Mouse (Mus musculus): ENCODE measurements around the gene Adamtsl3.
"Not testable (repeated sequence)": the region's sequence is repeated elsewhere in the genome, so short reads cannot be mapped to it uniquely, and the experiment has no call there.

Gene Adamtsl3

DNA sequence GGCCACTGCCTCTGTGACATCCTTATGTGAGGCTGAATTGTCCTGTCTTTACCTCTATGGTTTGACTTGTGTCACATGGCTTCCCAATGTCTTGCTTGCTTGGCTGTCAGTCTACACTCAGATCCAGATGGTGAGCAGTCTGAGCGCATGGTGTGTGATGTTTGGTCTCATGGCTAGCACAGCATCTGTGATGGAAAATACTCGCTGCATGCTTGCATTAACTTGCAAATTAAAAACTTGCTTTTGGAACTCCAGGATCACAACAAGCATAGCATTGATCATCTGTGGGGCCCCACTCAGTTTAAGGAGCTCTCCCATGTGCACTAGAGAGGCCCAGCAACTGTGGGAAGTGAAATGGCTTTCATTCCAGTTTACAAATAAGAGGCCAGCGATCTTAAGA, 29.1 kb downstream of the Adamtsl3 start:
- no peak for DNase-seq

DNA sequence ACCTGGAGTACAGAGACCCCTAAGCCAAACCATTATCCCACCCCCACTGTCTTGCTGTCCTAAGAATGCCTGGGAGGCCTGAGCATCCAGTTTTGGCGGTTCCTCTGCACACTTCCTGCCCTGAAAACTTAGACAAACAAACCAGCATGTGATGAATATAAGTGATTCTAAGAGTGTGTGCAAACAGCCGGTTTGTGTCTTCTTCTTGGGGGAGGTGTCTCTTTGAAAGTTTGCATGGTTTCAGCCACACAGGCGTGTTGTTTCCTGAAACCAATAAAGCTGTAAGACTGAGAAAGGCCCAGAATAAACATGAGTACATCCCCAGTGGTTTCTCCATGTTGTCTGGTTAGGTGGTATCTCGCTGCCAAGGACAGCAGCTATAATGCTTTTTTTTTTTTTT, 30.6 kb downstream of the Adamtsl3 start:
- no peak for DNase-seq

DNA sequence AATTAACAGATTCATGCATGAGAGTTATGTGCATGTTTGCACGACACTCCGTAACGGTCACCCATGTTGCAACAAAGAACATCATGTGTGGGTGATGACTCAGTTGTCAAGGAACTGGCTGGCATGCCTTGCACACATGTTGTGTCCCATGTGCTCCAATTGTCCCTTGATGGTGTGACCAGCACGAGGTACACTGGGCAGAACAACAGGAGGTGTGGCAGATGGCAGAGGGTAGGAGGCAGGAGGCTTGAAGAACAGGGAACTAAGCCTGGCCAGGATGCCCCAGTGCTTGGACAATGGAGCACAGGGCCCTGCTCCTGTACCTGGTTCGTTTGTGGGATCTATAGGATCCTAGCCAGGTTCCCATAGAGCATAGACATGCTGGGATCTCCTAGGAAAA, 31.0 kb downstream of the Adamtsl3 start:
- DNase-seq: no peak

DNA sequence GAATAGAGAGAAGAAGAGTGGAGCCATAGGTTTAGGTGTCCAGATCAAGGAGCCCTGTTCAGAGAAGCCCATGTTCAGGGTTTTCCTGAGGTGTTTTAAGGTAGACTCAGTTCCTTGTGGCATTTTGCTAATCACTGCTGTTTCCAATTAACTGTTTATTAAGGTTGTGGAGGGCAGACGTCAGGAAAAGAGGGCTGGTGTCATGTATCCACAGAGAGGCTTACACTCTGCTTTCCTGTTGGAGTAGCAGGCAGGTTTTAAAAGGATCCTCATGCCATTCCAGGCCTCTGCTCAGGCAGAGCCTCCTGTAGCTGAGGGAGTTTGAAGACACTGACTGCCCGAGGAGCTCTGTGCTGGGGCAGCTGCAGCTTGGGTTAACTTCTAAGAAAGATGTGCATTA, 32.6 kb downstream of the Adamtsl3 start:
- no peak for DNase-seq

DNA sequence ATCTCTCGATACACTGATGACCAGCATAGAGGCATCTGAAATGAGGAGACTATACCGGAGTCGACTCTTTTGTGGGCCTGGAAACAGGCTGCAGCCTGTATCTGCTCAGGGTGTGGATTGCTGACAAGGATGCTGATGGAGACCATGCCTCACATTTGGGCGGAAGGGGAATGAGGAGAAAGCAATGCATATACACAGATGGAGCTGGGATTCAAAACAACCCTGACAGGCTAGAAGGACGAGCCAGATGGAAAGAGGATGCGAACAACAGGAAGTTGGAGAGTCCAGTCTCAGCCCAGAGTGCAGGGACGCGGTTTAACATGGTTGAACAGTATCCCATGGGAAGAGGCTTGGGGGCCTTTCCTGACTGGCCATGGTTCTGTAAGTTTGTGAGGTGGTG, 34.6 kb downstream of the Adamtsl3 start:
- no peak for DNase-seq

DNA sequence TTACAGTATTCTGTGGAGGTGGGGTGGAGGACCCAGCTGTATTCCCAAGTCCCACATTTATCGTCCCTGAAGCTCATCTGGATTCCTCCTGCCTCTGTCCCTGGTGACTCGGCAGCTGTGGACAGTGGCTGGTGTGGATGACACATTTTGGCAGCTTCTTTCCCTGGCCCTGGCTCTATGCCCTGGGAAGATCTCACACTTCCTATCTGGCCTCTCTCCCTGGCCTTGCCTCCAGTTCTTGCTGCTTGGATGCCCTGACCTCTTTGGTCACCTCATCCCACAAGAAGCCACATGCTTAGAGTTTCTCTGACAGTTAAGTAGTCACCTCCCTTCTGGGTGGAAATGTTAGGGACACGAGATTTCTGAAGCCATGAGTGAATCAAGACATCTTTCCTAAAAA, 35.9 kb downstream of the Adamtsl3 start:
- no peak for DNase-seq

DNA sequence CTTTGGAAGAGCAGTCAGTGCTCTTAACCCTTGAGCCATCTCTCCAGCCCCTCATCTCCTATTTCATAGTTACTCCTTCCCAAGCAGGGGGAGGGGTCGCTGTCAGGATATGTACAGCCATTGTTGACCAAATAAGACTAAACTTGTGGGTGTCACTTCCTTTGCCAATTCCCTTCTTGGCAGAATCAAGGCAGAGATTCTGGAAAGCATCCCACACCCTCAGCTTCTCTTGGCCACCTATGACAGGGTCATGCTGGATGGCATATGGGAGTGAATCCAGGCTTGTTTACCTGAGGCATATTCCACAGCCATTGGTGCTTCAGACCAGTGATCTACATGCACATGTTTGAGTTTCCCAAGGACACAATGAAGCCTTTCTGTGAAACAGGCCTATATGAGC, 42.8 kb downstream of the Adamtsl3 start:
- no peak for DNase-seq

DNA sequence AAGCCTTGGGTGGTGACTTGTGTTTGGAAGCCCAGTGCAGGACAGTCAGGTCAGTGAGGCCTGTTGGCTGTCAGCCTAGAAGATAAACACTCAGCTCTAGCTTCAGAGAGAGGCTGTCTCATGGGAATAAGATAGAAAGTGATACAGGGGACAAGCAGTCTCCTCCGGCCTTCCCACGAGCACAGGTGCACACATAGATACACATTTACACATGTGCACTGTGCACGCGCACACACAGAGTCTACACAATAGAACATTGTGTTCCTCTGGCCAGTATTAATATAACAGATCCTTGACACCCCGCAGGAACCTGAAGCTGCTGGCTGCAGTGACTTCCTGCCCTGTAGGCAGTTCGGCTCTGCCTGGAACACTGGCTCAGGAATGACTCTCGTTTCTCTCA, 44.3 kb downstream of the Adamtsl3 start:
- no peak for DNase-seq

DNA sequence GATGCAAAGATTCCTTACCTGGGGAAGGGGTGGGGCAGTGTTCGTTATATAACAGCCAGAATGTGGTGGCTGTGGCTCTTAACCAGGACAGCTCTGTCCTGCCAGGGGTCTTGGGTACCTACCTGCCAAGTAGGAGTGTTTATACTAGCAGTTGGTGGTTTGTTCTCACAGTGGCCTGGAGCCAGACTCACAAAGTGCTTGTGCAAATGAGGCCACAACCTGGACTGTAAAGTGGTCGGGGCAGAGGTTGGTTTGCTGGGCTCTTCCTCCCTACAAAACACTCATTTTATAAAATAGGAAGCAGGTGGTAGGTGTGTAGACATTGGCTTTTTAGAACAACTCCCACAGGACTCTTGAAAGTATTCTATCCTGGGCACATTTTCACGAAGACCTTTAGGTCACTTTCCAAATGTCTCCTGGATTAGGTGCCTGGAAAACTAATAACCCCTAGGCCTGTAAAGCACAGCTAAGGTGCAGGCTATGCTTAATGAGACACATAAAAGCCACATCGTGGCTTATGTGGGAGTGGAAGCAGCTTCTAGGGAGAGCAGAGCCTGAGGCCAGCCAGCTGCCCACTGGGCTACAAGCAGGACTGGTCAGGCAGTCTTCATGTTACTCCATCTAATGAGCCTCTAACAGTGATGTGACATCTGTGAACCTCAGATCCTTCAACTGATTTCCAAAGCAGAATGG, 47.5 kb downstream of the Adamtsl3 start:
- DNase-seq: no peak

DNA sequence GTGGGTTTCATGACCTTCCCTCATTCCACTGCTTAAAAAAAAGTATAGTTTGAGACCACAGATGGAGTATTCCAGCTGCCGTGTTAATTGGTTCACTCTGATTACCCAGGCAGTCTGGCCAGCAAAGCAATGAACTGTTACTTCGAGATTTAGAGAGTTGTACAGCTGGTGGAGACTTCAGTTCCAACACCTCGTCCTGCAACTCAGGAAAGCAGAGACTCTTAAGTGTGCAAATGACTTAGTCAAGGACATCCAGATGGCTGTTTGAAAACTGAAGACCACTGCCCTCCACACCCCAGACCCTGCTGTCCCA, 48.0 kb downstream of the Adamtsl3 start:
- no peak for DNase-seq

DNA sequence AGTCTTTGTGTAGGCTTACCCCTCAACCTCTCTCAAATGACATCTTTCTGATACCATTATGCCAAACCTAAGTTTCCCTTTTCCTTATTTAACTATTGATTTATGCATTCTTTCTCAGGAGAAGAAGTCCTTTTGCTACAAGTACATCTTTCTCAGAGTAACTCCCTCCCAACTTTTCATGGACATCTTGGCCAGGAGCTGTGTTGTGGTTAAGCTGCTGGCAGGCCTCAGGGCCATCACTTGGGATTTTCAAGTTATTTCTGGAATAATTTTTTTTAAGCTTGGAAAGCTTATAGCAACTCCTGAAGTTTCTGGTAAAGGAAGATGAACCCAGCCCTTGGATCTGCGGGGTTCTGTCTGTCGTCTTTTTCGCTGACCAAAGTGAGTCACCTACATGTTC, 51.6 kb downstream of the Adamtsl3 start:
- no peak for DNase-seq

DNA sequence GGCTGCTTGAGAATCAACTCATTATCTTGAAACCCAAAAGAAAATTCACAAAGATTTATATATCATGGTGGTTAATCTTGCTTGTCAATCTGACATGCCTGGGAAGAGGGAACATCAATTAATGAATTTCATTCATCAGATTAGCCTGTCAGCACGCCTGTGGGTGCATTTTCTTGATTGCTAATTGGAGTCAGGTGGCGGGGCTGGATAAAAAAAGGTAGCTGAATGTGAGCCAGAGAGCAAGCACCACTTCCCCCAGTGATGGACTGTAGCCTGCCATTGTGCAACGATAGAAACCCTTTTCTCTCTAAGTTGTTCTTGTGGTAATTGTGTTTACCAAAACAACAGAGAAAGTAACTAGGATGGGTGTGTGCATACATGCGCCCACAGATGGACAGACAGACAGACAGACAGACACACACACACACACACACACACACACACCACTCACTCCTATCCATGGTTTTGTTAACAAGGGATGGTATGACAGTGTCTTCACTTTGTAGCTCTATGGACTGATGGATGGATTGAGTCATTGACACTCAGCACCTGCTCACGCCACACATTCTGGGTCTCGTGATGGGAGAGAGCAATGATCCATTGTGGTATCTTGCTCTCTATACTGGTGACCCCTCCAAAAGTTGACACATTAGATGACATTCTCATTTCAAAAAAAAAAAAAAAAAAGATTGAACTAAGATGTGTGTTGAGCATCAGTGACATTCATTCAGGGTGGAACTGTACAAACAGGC, 59.1 kb downstream of the Adamtsl3 start:
- DNase-seq: no peak

DNA sequence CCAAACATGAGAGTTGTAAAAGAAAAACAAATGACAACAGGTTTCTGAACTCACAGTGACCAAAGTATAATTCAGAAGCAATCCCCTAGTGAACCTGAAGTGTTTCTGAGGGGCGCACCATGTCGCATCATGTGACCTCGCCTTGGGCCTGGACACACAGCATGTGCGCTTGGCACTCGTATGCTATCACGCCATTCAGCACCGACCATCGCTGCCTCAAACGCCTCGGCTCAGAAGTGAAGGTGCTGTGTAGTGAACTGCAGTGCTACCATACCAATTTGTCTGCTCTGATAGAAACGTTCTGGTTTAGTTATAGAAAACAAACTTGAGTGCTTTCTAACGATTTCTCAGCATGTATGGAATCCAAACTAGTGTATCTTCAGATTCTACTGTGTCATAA, 59.7 kb downstream of the Adamtsl3 start:
- DNase-seq: no peak

DNA sequence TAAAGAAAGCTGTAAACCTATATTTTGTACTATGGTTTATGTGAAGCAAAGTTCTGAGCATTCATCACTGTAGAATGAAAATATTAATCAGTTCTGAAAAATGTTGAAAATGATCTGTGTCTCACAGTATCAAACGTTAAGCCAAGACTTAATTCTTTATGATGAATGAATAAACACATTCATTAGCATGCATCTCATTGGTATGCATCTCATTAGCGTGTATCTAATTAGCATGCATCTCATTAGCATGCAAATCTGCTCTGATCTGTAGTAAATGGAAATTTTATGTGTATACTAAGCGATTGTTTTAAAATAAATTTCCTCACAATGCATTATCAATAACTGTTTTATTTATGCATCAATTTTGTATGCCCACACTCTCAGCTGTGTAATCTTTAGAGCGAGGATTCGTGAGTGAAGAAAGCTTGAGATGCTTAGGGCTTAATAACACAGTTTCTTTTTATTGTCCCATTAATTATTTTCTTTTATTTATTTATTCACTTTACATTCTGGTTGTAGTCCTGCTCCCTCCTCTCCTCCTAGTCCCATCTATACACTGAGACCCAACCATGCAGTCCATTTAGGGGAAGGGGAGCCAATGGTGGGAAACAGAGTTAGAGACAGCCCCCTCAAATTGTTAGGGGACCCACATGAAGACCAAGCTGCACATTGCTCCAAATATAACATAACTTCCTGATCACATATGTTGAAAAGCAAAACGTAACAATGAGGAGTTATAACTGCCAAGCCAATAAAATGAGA, 60.4 kb downstream of the Adamtsl3 start:
- DNase-seq: no peak

DNA sequence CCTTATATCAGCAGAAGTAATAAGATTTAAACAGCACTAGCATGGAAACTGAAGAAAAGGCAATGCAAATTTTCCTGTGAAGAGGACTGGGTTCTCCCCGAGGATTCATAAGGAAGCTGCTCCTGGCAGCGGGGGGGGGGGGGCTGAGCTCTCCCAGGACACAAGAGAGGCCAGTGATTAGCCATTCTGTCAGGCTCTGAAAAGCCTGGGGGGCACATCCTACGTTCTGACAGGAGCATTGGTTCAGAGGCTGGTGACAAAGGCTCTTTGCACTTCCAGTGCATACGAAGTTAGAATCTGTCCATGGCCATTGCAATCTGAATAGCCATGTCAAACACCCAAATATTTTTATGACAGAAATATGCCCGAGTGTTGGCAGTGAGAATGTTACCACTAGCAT, 61.4 kb downstream of the Adamtsl3 start:
- DNase-seq: no peak

DNA sequence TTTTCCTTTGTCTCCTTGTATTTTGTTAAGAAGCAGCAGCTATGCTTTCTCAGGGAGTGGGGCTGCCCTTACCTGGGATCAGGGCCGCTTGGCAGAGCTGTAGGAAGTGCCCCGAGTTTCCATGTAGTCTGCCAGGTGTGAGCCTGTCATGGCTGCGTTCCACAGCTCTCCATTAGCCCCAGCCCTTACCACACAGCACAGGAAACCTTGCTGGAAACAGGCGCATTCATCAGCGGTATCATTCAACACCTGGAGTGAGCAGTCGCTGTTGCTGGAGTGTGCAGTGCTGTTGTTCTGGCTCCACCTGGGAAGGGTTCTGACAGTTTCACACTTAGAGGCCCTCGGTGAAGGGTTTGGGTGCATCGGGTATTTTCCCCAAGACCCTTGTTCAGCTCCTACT, 62.1 kb downstream of the Adamtsl3 start:
- DNase-seq: no peak

DNA sequence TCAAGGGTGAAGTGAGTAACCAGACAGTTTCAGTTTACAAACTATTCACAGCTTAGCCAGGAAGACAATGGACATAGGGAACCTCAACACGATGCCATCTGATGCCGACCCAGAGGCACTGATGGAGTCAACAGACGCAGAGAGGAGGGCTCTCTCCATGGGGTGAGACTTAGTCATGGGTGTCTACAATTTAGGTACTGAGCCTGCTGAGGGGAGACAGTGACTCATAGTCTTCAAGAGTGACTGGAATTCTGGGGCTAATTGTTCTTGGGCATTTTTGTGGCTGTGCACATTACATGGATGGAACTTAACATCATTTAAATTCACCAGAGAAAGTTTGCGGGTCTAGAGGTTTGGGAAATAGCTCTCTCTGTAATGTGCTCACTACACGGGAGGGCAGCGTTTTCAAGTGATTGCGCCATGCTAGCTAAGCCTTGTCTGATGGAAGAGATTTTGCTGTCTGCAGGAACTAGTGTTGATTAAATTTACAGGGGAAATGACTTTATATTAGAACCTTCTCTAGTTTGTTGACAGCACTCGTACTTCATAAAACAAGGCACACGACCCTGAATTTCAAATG, 70.1 kb downstream of the Adamtsl3 start:
- no peak for DNase-seq

DNA sequence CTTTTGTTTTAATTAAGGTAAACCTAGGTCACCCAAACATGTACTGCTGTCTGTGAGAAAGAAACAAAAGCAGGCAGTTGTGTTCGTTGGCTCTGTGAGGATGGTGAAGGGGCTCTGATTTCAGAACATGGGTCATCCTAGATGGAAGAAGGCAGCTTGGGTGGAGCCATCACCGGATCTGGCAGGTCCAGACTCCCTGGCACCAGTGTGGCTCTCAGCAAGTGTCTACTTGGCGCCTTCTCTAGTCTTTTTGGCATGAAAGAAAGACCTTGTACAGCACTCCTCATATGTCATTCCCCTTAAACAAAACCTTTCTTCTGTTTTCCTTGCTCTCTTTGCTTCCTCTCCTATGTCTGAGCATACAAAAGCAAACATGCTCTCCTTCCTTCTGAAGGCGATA, 75.5 kb downstream of the Adamtsl3 start:
- no peak for DNase-seq

DNA sequence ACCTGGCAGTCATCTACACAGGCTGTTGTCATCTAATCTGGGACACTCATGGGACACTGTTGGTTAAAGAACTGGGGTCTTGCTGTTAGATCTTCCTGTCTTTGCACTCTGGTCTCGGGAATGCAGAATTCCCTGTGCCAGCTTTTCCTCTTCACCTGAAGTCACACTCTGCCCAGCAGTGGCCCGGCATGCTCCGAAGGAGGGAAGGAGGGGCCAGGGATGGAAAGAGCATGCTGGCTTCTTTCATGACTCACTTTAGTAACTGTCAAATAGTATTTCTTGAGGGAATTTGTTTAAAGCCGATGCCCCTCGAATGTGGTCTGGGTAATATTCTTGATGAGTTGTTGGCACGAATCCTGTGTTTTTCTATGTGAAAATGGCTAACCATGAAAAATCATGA, 81.2 kb downstream of the Adamtsl3 start:
- no peak for DNase-seq

DNA sequence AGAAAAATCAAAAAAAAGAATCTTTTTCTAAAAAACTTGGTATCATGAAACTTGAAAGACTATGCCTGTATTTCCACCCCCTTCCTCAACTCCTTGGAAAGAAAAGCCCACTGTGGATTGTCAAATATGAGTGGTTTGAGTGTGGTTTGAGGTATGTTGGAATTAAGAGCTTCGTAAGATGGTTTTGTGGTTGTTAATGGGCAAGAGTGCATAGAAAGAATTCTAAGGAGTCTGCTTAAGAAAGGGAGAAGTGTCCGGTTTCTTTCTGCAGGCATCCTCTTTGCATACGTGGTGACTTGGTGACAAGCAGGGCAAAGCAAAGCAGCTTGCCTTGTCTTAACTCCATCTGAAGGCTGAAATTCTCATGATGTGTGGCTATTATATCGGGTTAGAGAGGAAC, 81.6 kb downstream of the Adamtsl3 start:
- no peak for DNase-seq

DNA sequence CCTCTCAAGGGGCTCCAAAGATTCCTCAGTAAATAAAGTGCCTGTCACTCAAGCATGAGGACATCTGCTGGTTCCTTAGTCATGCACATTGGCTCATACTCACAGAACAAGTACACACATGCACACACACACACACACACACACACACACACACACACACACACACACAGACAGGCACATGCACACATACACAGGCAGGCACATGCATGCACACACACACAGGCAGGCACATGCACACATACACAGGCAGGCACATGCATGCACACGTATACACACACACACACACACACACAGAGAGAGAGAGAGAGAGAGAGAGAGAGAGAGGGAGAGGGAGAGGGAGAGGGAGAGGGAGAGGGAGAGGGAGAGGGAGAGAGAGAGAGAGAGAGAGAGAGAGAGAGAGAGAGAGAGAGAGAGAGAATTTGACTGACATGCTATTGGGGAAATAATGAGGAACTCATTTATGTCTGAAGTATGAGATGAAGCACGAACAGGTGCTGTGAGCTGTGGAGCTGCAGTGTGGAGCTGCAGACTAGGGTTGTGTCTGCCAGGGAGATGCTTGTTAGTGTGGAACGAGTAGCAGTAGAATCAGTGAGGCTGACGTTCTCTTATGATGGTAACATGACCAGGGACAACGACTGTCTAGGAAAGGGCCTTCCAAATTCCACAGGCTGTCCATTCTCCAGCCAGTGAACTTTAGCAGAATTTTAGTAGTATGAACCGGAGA, 85.0 kb downstream of the Adamtsl3 start:
- DNase-seq: not testable (repeated sequence)

DNA sequence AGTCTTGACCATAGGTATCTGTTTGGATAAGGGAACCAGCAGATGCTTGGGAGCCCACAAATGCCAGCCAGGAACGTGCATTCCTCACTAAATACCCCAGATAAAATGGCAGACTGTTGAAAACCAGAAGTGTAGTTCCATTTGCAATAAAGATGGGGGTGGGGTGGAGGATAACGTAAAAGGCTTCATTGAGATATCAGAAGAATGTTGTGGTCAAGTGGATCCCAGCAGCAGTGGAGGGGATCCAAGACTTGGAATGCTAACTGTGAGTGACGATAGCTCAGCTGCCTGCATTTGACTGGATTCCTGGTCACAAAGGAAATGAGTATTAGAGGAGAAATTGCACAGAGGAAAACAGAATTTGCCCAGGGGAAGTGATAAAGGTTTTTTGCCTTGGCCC, 87.1 kb downstream of the Adamtsl3 start:
- no peak for DNase-seq

DNA sequence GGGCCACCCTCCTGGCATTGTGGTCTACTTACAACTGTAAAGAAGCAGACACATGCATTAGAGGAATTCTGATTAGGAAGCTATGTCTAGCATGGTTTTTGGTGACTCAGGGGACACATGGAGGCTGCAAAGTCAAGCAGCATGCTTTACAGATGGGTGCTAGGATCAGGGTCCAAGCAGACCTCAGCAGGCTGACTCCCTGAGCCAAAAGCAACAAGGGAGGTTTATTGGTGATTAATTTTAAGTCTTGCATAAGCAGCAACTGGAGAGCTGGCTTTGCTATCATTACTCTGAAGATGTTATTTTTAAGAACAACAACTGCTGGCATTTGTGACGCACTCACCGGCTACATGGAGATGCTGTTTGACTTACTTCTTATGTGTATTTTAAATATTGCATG, 88.1 kb downstream of the Adamtsl3 start:
- DNase-seq: no peak

Measured in liver (tissue).